Mouse (Mus musculus) heart, adult 2 months (tissue): ENCODE results near the gene Catsperz.

Source experiments
- CTCF ChIP-seq: fragments of 200-600 bp; IDR thresholded peaks from 2 replicates; pipeline ENCODE4 v1.8.1; 2022; ENCODE audit warnings: antibody characterized with exemption, mild to moderate bottlenecking, moderate library complexity
- POLR2A ChIP-seq: fragments of 200-500 bp; IDR thresholded peaks from 2 replicates; pipeline ENCODE4 v1.6.1; 2011; ENCODE audit warnings: mild to moderate bottlenecking, low read depth, low read length, control low read depth; ENCODE audit not compliant: insufficient read depth

DNA sequence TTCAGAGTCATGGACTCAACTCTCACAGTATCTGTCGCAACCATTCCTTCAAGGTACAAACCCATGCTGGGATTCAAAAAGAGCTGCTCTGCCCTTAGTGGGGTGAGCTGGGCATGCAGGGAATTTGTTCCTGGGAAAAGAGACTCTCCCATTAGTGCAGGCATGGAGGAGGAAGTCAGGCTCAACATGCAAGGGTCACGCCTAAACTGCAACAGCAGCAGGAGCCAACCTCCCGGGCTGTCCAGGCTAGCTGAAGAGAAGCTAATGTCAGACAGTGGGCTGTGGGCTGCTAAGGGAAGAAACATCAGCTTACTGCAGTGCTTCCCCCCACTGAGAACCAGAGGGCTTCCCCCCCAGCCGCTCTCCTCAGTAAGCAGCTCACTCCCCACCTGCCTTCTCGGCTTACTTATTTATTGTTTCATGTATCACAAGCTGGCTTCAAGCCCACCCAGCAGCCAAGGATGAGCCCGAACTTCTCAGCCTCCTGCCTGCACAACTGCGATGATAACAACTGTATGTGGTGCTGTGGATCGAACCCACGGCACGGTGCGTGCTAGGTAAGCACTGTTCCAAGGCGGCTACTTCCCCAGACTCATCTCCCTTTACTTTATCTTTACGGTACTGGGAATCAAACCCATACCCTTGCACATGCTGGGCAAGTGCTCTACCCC lies 47.2 kb upstream of the Catsperz start:
- TF ChIP-seq POLR2A (no peak), CTCF (no peak)
